9 mouse cellular contexts compared by ENCODE assay signal in the genomic region with DNA sequence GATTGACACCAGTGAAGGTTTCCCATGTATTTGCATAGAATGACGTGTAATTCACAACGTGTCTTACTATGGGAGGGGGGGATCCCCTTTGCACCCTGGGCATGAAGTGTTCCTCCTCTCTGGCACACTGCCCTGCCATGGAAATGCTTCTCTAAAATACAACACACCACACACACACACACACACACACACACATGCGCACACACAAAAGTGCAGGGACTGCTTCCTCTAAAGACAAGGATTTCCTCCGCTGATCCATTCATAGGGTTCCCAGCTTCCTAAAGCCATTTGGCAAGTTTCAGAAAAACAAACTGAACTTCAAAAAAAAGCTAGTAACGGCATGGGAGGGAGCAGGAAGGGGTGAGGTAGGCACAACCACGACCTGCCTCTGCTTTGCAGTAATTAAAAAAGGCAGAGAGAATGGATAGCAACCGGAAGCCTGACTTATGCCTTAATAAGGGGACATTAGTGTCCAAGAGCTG. TPM values are rescaled to one million over a fixed set of nuclear protein-coding genes. Genes with fewer than 3 reads are reported as not detected.
DNase-seq lines count a peak whose midpoint lies in the region; ATAC-seq and TF ChIP-seq lines count a peak whose summit lies in the region.
"Had no signal": no experiment of that assay in that cellular context is flagged by ENCODE, and none has a peak within 500 bp of the region (broad histone marks: within the 10 kb centered on the region; RNA-seq: fewer than 3 reads in every experiment).

No protein-coding gene starts in this region.

- H3K27ac ChIP-seq in liver, postnatal 0 days (ENCODE audit: low read depth) = no peak overlapping the region
- H3K27ac ChIP-seq in liver, embryonic 11.5 days (ENCODE audit: low read depth, low read length) = no peak overlapping the region; the same call in 1 of the 2 replicates
- peak overlapping the region; percentile 56; the same call in 1 of the 2 replicates for H3K27ac ChIP-seq in kidney, embryonic 16.5 days (ENCODE audit: low read length)

- WGBS in liver, postnatal 0 days (ENCODE audit: insufficient replicate concordance) = 56% methylated on average over 7 of the region's 7 CpGs
- WGBS in liver, embryonic 11.5 days = 61% methylated on average over 7 of the region's 7 CpGs
- WGBS in kidney, embryonic 16.5 days = 46% methylated on average over 7 of the region's 7 CpGs

- no peak for TF ChIP-seq CTCF in liver, postnatal 0 days (IDR thresholded peaks at IDR 0.05; ENCODE audit: low read depth)

- H3K9ac ChIP-seq in liver, postnatal 0 days (replicated peaks) = no peak overlapping the region
- H3K9ac ChIP-seq in liver, embryonic 11.5 days (ENCODE audit: low read depth, low read length) = no peak overlapping the region
- H3K9ac ChIP-seq in kidney, embryonic 16.5 days (replicated peaks; ENCODE audit: low read length) = no peak overlapping the region

- no peak for TF ChIP-seq EP300 in liver, postnatal 0 days (IDR thresholded peaks at IDR 0.05; ENCODE audit: low read depth)

- H3K4me3 ChIP-seq in liver, postnatal 0 days (ENCODE audit: low read depth, low read length) = no peak overlapping the region
- no peak overlapping the region for H3K4me3 ChIP-seq in liver, embryonic 11.5 days (ENCODE audit: low read depth, low read length)
- no peak overlapping the region for H3K4me3 ChIP-seq in kidney, embryonic 16.5 days (ENCODE audit: low read length)

- H3K4me2 ChIP-seq in liver, postnatal 0 days (ENCODE audit: low read depth, low read length) = no peak overlapping the region
- no peak overlapping the region for H3K4me2 ChIP-seq in liver, embryonic 11.5 days
- no peak overlapping the region for H3K4me2 ChIP-seq in kidney, embryonic 16.5 days (replicated peaks; ENCODE audit: low read depth, low read length)
- H3K4me2 ChIP-seq: midbrain, embryonic 11.5 days had no signal

- H3K9me3 ChIP-seq in liver, postnatal 0 days (ENCODE audit: low read length) = no peaks in the 10 kb centered on the region
- H3K9me3 ChIP-seq in liver, embryonic 11.5 days (ENCODE audit: control insufficient read depth, low read length) = no peaks in the 10 kb centered on the region
- H3K9me3 ChIP-seq in kidney, embryonic 16.5 days (ENCODE audit: low read length) = no peaks in the 10 kb centered on the region; the same call in 1 of the 2 replicates

- no peak for DNase-seq in liver, postnatal 0 days
- DNase-seq in liver, embryonic 11.5 days (ENCODE audit: low spot score) = no peak
- peak; percentile 59 to 67 for DNase-seq in heart, adult 9 months (ENCODE audit: low spot score in 2 of 2)
- no peak for DNase-seq in thymus, postnatal 0 days (ENCODE audit: low spot score)
- no peak for DNase-seq in cerebellum, adult 9-11 months
- no peak for DNase-seq in spleen, postnatal 14 days (ENCODE audit: low spot score in 2 of 2)

- H3K4me1 ChIP-seq in liver, postnatal 0 days (ENCODE audit: insufficient read depth) = no peaks in the 10 kb centered on the region
- no peaks in the 10 kb centered on the region; the same call in 1 of the 2 replicates for H3K4me1 ChIP-seq in liver, embryonic 11.5 days (replicated peaks; ENCODE audit: control insufficient read depth, insufficient read depth, low read length)
- peaks cover 12% of the 10 kb centered on the region; the same call in 1 of the 2 replicates for H3K4me1 ChIP-seq in kidney, embryonic 16.5 days (ENCODE audit: insufficient read depth, low read length)

- 0 out of 2 replicates have a peak, but pooled peaks cover 5% of the 10 kb centered on the region for H3K36me3 ChIP-seq in liver, postnatal 0 days (replicated peaks; ENCODE audit: insufficient read depth, low read length)
- H3K36me3 ChIP-seq in liver, embryonic 11.5 days (ENCODE audit: control insufficient read depth, insufficient read depth, low read length) = peaks cover 6% of the 10 kb centered on the region; the same call in 1 of the 2 replicates
- peaks cover 9% of the 10 kb centered on the region; the same call in 1 of the 2 replicates for H3K36me3 ChIP-seq in kidney, embryonic 16.5 days (ENCODE audit: insufficient read depth, low read length)

- H3K27me3 ChIP-seq in liver, postnatal 0 days (ENCODE audit: insufficient read depth, low read length) = no peaks in the 10 kb centered on the region
- H3K27me3 ChIP-seq in liver, embryonic 11.5 days (replicated peaks; ENCODE audit: control insufficient read depth, insufficient read depth, low read length) = no peaks in the 10 kb centered on the region
- no peaks in the 10 kb centered on the region for H3K27me3 ChIP-seq in kidney, embryonic 16.5 days (ENCODE audit: insufficient read depth, low read length)

- ATAC-seq in liver, postnatal 0 days = peak; percentile 29; the same call in 1 of the 2 replicates
- ATAC-seq in liver, embryonic 11.5 days (replicated peaks; ENCODE audit: low FRiP score) = no peak
- ATAC-seq in kidney, embryonic 16.5 days (ENCODE audit: low FRiP score, low TSS enrichment) = no peak
- ATAC-seq in neutrophil, adult 5-6 weeks (ENCODE audit: extremely low read depth, insufficient number of reproducible peaks, low FRiP score, poor library complexity, severe bottlenecking) = peak; percentile 62

RNA-seq across cellular contexts. Expression of gene Rftn1, which starts 20.5 kb away (rescaled TPM):
- 5.0 and 6.0 TPM in 2 replicates for polyA plus RNA-seq in liver, postnatal 0 days (2015; fragmentation: Nextera tagmentation; extraction: Ambion mirVana)
- polyA plus RNA-seq in liver, embryonic 11.5 days (2014; fragmentation: Nextera tagmentation; extraction: Ambion mirVana) = 12.8 and 13.9 TPM in 2 replicates
- 12.5 and 13.9 TPM in 2 replicates for polyA plus RNA-seq in kidney, embryonic 16.5 days (2015; fragmentation: Nextera tagmentation; extraction: Ambion mirVana)
- 63.0 and 69.0 TPM in 2 replicates for total RNA-seq in neutrophil, adult 5-6 weeks (2017)
- polyA plus RNA-seq in thymus, postnatal 0 days (2015; fragmentation: Nextera tagmentation; extraction: Ambion mirVana) = 66.5 and 66.6 TPM in 2 replicates

Comparison
In these comparisons a context has a peak if more than half of its experiments do, and no peak if none do; other contexts are left out.
1. ATAC-seq: peak in liver, postnatal 0 days (single experiment) and neutrophil, adult 5-6 weeks (single experiment); none in liver, embryonic 11.5 days (single experiment) and kidney, embryonic 16.5 days (single experiment).
2. DNase-seq: peak in heart, adult 9 months (2 of 2); none in liver, postnatal 0 days (single experiment), liver, embryonic 11.5 days (single experiment), thymus, postnatal 0 days (single experiment), cerebellum, adult 9-11 months (single experiment) and spleen, postnatal 14 days (0 of 2).